Mouse (Mus musculus): ENCODE data around the gene Bap1. TPM values are rescaled to one million over a fixed set of nuclear protein-coding genes. Genes with fewer than 3 reads are reported as not detected.

Gene Bap1
- polyA plus RNA-seq, 1 experiment from 2014 or later = 93.9 TPM

GRCm38 (mm10) chr14:31268301-31269001 is 17.2 kb downstream of the Bap1 start:
- no peaks in the 10 kb centered on the region for H3K9me3 ChIP-seq (replicated peaks; ENCODE audit: control insufficient read depth, low read length)
- H3K36me3 ChIP-seq (ENCODE audit: control insufficient read depth, insufficient read depth, low read length) = no peaks in the 10 kb centered on the region
- no peak overlapping the region for H3K9ac ChIP-seq (ENCODE audit: low read length)
- ATAC-seq = peak; percentile 73
- peak overlapping the region; percentile 81 for H3K27ac ChIP-seq (ENCODE audit: low read depth, low read length)
- 31% methylated on average over 9 of the region's 9 CpGs for WGBS
- no peaks in the 10 kb centered on the region for H3K27me3 ChIP-seq (replicated peaks; ENCODE audit: control insufficient read depth, insufficient read depth, low read length)
- H3K4me3 ChIP-seq (ENCODE audit: low read depth, low read length) = no peak overlapping the region
- peak; percentile 78 for DNase-seq (ENCODE audit: low spot score)
- H3K4me2 ChIP-seq (ENCODE audit: low read length) = peak overlapping the region; percentile 48
- peaks cover 19% of the 10 kb centered on the region for H3K4me1 ChIP-seq (ENCODE audit: control insufficient read depth, insufficient read depth, low read length)

GRCm38 (mm10) chr14:31269456-31270100 is 18.3 kb downstream of the Bap1 start:
- whole genome bisulfite sequencing = 15% methylated on average over 28 of the region's 28 CpGs

GRCm38 (mm10) chr14:31271121-31271520 is 19.9 kb downstream of the Bap1 start:
- H3K27me3 ChIP-seq (replicated peaks; ENCODE audit: control insufficient read depth, insufficient read depth, low read length) = no peaks in the 10 kb centered on the region
- H3K4me2 ChIP-seq (ENCODE audit: low read length) = no peak overlapping the region
- 85% methylated on average over 6 of the region's 6 CpGs for WGBS
- H3K27ac ChIP-seq (ENCODE audit: low read depth, low read length) = no peak overlapping the region
- H3K4me1 ChIP-seq (ENCODE audit: control insufficient read depth, insufficient read depth, low read length) = peaks cover 19% of the 10 kb centered on the region
- H3K4me3 ChIP-seq (ENCODE audit: low read depth, low read length) = no peak overlapping the region
- no peak overlapping the region for H3K9ac ChIP-seq (ENCODE audit: low read length)
- DNase-seq (ENCODE audit: low spot score) (no peak), ATAC-seq (no peak)
- H3K36me3 ChIP-seq (ENCODE audit: control insufficient read depth, insufficient read depth, low read length) = no peaks in the 10 kb centered on the region
- no peaks in the 10 kb centered on the region for H3K9me3 ChIP-seq (replicated peaks; ENCODE audit: control insufficient read depth, low read length)

More at GRCm38 (mm10) chr14:31269456-31270100, 18.3 kb downstream of the Bap1 start:
- H3K9ac ChIP-seq (ENCODE audit: low read length) = peak overlapping the region; percentile 35
- DNase-seq (ENCODE audit: low spot score) = peak; percentile 71
- no peaks in the 10 kb centered on the region for H3K27me3 ChIP-seq (replicated peaks; ENCODE audit: control insufficient read depth, insufficient read depth, low read length)
- H3K4me2 ChIP-seq (ENCODE audit: low read length) = peak overlapping the region; percentile 48
- peaks cover 19% of the 10 kb centered on the region for H3K4me1 ChIP-seq (ENCODE audit: control insufficient read depth, insufficient read depth, low read length)
- ATAC-seq = peak; percentile 80
- H3K4me3 ChIP-seq (ENCODE audit: low read depth, low read length) = peak overlapping the region; percentile 15; the same call in 1 of the 2 replicates
- H3K27ac ChIP-seq (ENCODE audit: low read depth, low read length) = peak overlapping the region; percentile 81
- no peaks in the 10 kb centered on the region for H3K9me3 ChIP-seq (replicated peaks; ENCODE audit: control insufficient read depth, low read length)
- no peaks in the 10 kb centered on the region for H3K36me3 ChIP-seq (ENCODE audit: control insufficient read depth, insufficient read depth, low read length)

GRCm38 (mm10) chr14:31272164-31272563 is 20.9 kb downstream of the Bap1 start:
- Histone ChIP-seq H3K4me1 (ENCODE audit: control insufficient read depth, insufficient read depth, low read length) (peaks cover 19% of the 10 kb centered on the region), H3K27ac (ENCODE audit: low read depth, low read length) (no peak overlapping the region), H3K4me2 (ENCODE audit: low read length) (no peak overlapping the region), H3K27me3 (replicated peaks; ENCODE audit: control insufficient read depth, insufficient read depth, low read length) (no peaks in the 10 kb centered on the region), H3K9ac (ENCODE audit: low read length) (no peak overlapping the region), H3K9me3 (replicated peaks; ENCODE audit: control insufficient read depth, low read length) (no peaks in the 10 kb centered on the region), H3K36me3 (ENCODE audit: control insufficient read depth, insufficient read depth, low read length) (no peaks in the 10 kb centered on the region), H3K4me3 (ENCODE audit: low read depth, low read length) (no peak overlapping the region)
- DNase-seq (ENCODE audit: low spot score) (peak; percentile 75), ATAC-seq (peak; percentile 38; the same call in 1 of the 2 replicates)
- 26% methylated on average over 7 of the region's 7 CpGs for WGBS

- ATAC-seq (no peak), DNase-seq (ENCODE audit: low spot score) (no peak)
- Histone ChIP-seq H3K9ac (ENCODE audit: low read length) (no peak overlapping the region), H3K9me3 (replicated peaks; ENCODE audit: control insufficient read depth, low read length) (no peaks in the 10 kb centered on the region), H3K27ac (ENCODE audit: low read depth, low read length) (no peak overlapping the region), H3K4me1 (ENCODE audit: control insufficient read depth, insufficient read depth, low read length) (no peaks in the 10 kb centered on the region), H3K4me3 (ENCODE audit: low read depth, low read length) (no peak overlapping the region), H3K36me3 (ENCODE audit: control insufficient read depth, insufficient read depth, low read length) (no peaks in the 10 kb centered on the region), H3K27me3 (replicated peaks; ENCODE audit: control insufficient read depth, insufficient read depth, low read length) (no peaks in the 10 kb centered on the region), H3K4me2 (ENCODE audit: low read length) (no peak overlapping the region)
- WGBS = 82% methylated on average over 8 of the region's 8 CpGs
These were observed 34.5 kb downstream of the Bap1 start for GRCm38 (mm10) chr14:31285728-31286127.

Other genes starting within 250 kb of the Bap1 start
- 315 and 338 TPM in 2 replicates for gene Spcs1, start 249.8 kb upstream of the Bap1 start, polyA plus RNA-seq (2014; fragmentation: Nextera tagmentation; extraction: Ambion mirVana)
- 103 and 125 TPM in 2 replicates for gene Pbrm1, start 232.3 kb upstream of the Bap1 start, polyA plus RNA-seq (2014; fragmentation: Nextera tagmentation; extraction: Ambion mirVana)
- gene Gnl3, start 232.3 kb upstream of the Bap1 start, polyA plus RNA-seq (2014; fragmentation: Nextera tagmentation; extraction: Ambion mirVana) = 63.3 and 65.1 TPM in 2 replicates
- gene Smim4, start 122.5 kb upstream of the Bap1 start, polyA plus RNA-seq (2014; fragmentation: Nextera tagmentation; extraction: Ambion mirVana) = 72.1 and 93.8 TPM in 2 replicates
- gene Nt5dc2, start 120.4 kb upstream of the Bap1 start, polyA plus RNA-seq (2014; fragmentation: Nextera tagmentation; extraction: Ambion mirVana) = 225 and 288 TPM in 2 replicates
- gene Stab1, start 82.8 kb upstream of the Bap1 start, polyA plus RNA-seq (2014; fragmentation: Nextera tagmentation; extraction: Ambion mirVana) = 21.8 and 22.1 TPM in 2 replicates
- gene Tnnc1, start 43.1 kb upstream of the Bap1 start, polyA plus RNA-seq (2014; fragmentation: Nextera tagmentation; extraction: Ambion mirVana) = 1.2 and 1.3 TPM in 2 replicates
- 217 and 277 TPM in 2 replicates for gene Nisch, start 34.5 kb upstream of the Bap1 start, polyA plus RNA-seq (2014; fragmentation: Nextera tagmentation; extraction: Ambion mirVana)
- gene Sema3g, start 33.6 kb upstream of the Bap1 start, polyA plus RNA-seq (2014; fragmentation: Nextera tagmentation; extraction: Ambion mirVana) = 0.23 and 0.25 TPM in 2 replicates
- 11.6 and 13.2 TPM in 2 replicates for gene Phf7, start 133 bp upstream of the Bap1 start, polyA plus RNA-seq (2014; fragmentation: Nextera tagmentation; extraction: Ambion mirVana)
- 3.8 and 4.2 TPM in 2 replicates for gene Dnah1, start 72.4 kb downstream of the Bap1 start, polyA plus RNA-seq (2014; fragmentation: Nextera tagmentation; extraction: Ambion mirVana)
- gene Capn7, start 85.2 kb downstream of the Bap1 start, polyA plus RNA-seq (2014; fragmentation: Nextera tagmentation; extraction: Ambion mirVana) = 61.9 and 69.2 TPM in 2 replicates
- gene Sh3bp5, start 184.6 kb downstream of the Bap1 start, polyA plus RNA-seq (2014; fragmentation: Nextera tagmentation; extraction: Ambion mirVana) = 33.9 and 44.8 TPM in 2 replicates
- 9.7 and 10.1 TPM in 2 replicates for gene Eaf1, start 242.9 kb downstream of the Bap1 start, polyA plus RNA-seq (2014; fragmentation: Nextera tagmentation; extraction: Ambion mirVana)
- gene Mettl6, start 243.6 kb downstream of the Bap1 start, polyA plus RNA-seq (2014; fragmentation: Nextera tagmentation; extraction: Ambion mirVana) = 57.6 and 59.0 TPM in 2 replicates

All from forebrain, embryonic 14.5 days (tissue).